Mouse (Mus musculus) cerebellum, adult 11 months (tissue): Measurements from ENCODE around the gene Dpp9.

Source experiments
- DNase-seq: peaks from one replicate; pipeline ENCODE4 v3.0.0; 2022

Gene Dpp9

GRCm38 (mm10) chr17:56137839-56138613 lies 80.7 kb downstream of the Dpp9 start:
- DNase-seq = peak; percentile 36
